Mouse (Mus musculus): ENCODE measurements around the gene Plppr2. TPM values are rescaled to one million over a fixed set of nuclear protein-coding genes. Genes with fewer than 3 reads are reported as not detected.

Plppr2 gene
- polyA plus RNA-seq, 1 experiment from 2014 or later = 10.5 TPM

DNA sequence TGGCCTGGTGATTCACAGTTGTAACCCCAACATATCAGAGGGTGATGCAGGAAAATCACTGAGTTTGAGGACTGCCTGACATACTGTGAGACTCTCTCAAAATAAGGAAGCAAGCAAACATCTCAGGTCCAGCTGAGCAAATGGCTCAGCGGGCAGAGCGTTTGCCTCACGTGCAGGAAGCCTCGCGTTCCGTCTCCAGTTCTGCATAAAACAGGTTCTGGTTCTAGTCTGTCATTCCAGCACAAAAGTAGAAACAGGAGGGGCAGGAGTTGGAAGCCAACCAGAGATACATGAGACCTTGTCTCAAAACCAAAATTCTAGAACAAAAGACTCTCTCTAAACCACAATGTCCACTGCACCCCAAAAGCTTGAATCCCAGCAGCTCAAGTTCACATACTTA is 10.0 kb upstream of the Plppr2 start:
- H3K4me3 ChIP-seq (ENCODE audit: low read depth, low read length) = peak overlapping the region; percentile 49
- peak overlapping the region; percentile 63 for H3K4me2 ChIP-seq (ENCODE audit: low read depth, low read length)
- WGBS = 3% methylated on average over 6 of the region's 6 CpGs
- H3K36me3 ChIP-seq (ENCODE audit: control insufficient read depth, insufficient read depth, low read length) = no peaks in the 10 kb centered on the region
- H3K27me3 ChIP-seq (replicated peaks; ENCODE audit: control insufficient read depth, insufficient read depth, low read length) = no peaks in the 10 kb centered on the region
- no peaks in the 10 kb centered on the region for H3K9me3 ChIP-seq (ENCODE audit: control insufficient read depth, low read length)
- DNase-seq (ENCODE audit: low spot score) (peak; percentile 12), ATAC-seq (ENCODE audit: low read depth) (no peak)
- H3K27ac ChIP-seq (replicated peaks; ENCODE audit: low read depth, low read length) = no peak overlapping the region; the same call in 1 of the 2 replicates
- H3K9ac ChIP-seq (ENCODE audit: low read depth, low read length) = peak overlapping the region; percentile 67
- H3K4me1 ChIP-seq (ENCODE audit: control insufficient read depth, insufficient read depth, low read length) = peaks cover 8% of the 10 kb centered on the region

GRCm38 (mm10) chr9:21927208-21927753 is 9.6 kb upstream of the Plppr2 start, which contains the start of the genes Ccdc159 and Tmem205:
Gene Ccdc159 (plus strand): TSS chr9:21927471.
Gene Tmem205 (minus strand): TSS chr9:21927556.
- Histone ChIP-seq H3K27me3 (replicated peaks; ENCODE audit: control insufficient read depth, insufficient read depth, low read length) (no peaks in the 10 kb centered on the region), H3K4me1 (ENCODE audit: control insufficient read depth, insufficient read depth, low read length) (peaks cover 8% of the 10 kb centered on the region), H3K4me2 (ENCODE audit: low read depth, low read length) (peak within 1 kb of the TSS; percentile 63), H3K4me3 (ENCODE audit: low read depth, low read length) (peak within 1 kb of the TSS; percentile 49), H3K9me3 (ENCODE audit: control insufficient read depth, low read length) (no peaks in the 10 kb centered on the region), H3K36me3 (ENCODE audit: control insufficient read depth, insufficient read depth, low read length) (no peaks in the 10 kb centered on the region), H3K27ac (replicated peaks; ENCODE audit: low read depth, low read length) (peak within 1 kb of the TSS; percentile 57), H3K9ac (ENCODE audit: low read depth, low read length) (peak within 1 kb of the TSS; percentile 67)
- under 1% methylated on average over 28 of the region's 28 CpGs for WGBS
- ATAC-seq (ENCODE audit: low read depth) (peak; percentile 97), DNase-seq (ENCODE audit: low spot score) (peak; percentile 99)

DNA sequence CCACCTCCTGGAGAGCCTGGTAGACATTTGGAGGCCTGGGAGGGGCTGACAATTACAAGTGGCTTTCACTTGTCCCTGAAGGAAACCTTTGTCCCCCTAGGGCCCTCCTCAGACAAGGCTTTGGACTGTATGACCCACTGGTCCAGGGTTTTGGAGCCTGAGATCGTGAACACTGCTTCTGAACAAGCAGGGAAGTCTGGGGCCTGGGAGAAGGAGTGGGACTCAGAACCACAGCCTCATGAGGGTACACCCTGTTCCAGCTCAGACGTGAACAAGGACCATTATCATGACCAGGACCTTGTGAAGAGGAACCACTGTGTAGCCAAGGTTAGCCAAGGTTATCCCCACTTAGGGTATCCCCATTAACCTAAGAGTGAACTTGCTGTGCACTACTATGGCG is 7.6 kb upstream of the Plppr2 start:
- no peak for ATAC-seq (ENCODE audit: low read depth)

GRCm38 (mm10) chr9:21932006-21932405 is 4.8 kb upstream of the Plppr2 start:
- Histone ChIP-seq H3K27me3 (replicated peaks; ENCODE audit: control insufficient read depth, insufficient read depth, low read length) (no peaks in the 10 kb centered on the region), H3K9me3 (ENCODE audit: control insufficient read depth, low read length) (no peaks in the 10 kb centered on the region), H3K4me3 (ENCODE audit: low read depth, low read length) (no peak overlapping the region), H3K36me3 (ENCODE audit: control insufficient read depth, insufficient read depth, low read length) (no peaks in the 10 kb centered on the region), H3K9ac (ENCODE audit: low read depth, low read length) (no peak overlapping the region), H3K4me2 (ENCODE audit: low read depth, low read length) (no peak overlapping the region), H3K4me1 (ENCODE audit: control insufficient read depth, insufficient read depth, low read length) (no peaks in the 10 kb centered on the region; the same call in 1 of the 2 replicates), H3K27ac (replicated peaks; ENCODE audit: low read depth, low read length) (no peak overlapping the region)
- ATAC-seq (ENCODE audit: low read depth) (no peak), DNase-seq (ENCODE audit: low spot score) (no peak)
- WGBS = 62% methylated on average over 2 of the region's 2 CpGs

More for the DNA sequence above, 7.6 kb upstream of the Plppr2 start:
- no peak overlapping the region for H3K9ac ChIP-seq (ENCODE audit: low read depth, low read length)
- peaks cover 8% of the 10 kb centered on the region for H3K4me1 ChIP-seq (ENCODE audit: control insufficient read depth, insufficient read depth, low read length)
- no peak overlapping the region for H3K4me3 ChIP-seq (ENCODE audit: low read depth, low read length)
- H3K4me2 ChIP-seq (ENCODE audit: low read depth, low read length) = no peak overlapping the region
- no peaks in the 10 kb centered on the region for H3K36me3 ChIP-seq (ENCODE audit: control insufficient read depth, insufficient read depth, low read length)
- no peak for DNase-seq (ENCODE audit: low spot score)
- H3K27ac ChIP-seq (replicated peaks; ENCODE audit: low read depth, low read length) = no peak overlapping the region
- WGBS = 85% methylated on average over 3 of the region's 3 CpGs
- no peaks in the 10 kb centered on the region for H3K9me3 ChIP-seq (ENCODE audit: control insufficient read depth, low read length)
- H3K27me3 ChIP-seq (replicated peaks; ENCODE audit: control insufficient read depth, insufficient read depth, low read length) = no peaks in the 10 kb centered on the region

DNA sequence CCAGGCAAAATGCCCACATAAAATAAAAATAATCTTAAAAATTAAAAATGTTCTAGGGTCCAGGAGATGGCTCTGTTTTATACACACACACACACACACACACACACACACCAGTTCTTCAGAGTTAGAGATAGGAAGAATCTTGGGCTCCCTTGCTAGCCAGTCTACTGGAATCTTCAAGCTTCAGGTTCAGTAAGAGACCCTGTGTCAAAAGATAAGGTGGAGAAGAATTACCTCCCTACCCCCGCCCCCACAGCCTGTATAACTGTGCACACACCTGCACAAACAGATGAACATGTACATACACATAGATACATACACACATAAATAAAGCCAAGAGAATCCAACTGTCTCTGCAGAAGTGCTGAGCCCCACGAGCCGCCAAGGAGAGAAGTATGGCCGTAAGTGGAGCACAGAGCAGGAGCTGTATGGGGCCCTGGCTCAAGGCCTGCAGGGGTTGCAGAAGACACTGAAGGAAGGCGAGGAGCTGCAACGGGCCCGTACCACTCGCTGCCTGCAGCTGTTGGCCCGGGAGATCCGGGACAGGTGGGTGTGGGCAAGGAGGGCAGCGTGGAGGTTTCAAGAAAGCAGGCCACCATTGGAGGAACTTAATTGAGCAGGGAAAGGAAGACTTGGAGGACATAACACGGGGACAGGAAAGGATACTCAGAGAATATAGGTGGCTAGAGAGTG is 4.2 kb upstream of the Plppr2 start:
- DNase-seq (ENCODE audit: low spot score) = no peak
- H3K4me1 ChIP-seq (ENCODE audit: control insufficient read depth, insufficient read depth, low read length) = no peaks in the 10 kb centered on the region; the same call in 1 of the 2 replicates
- no peaks in the 10 kb centered on the region for H3K27me3 ChIP-seq (replicated peaks; ENCODE audit: control insufficient read depth, insufficient read depth, low read length)
- H3K27ac ChIP-seq (replicated peaks; ENCODE audit: low read depth, low read length) = no peak overlapping the region
- no peak overlapping the region for H3K9ac ChIP-seq (ENCODE audit: low read depth, low read length)
- no peaks in the 10 kb centered on the region for H3K9me3 ChIP-seq (ENCODE audit: control insufficient read depth, low read length)
- no peaks in the 10 kb centered on the region for H3K36me3 ChIP-seq (ENCODE audit: control insufficient read depth, insufficient read depth, low read length)
- H3K4me3 ChIP-seq (ENCODE audit: low read depth, low read length) = no peak overlapping the region
- WGBS = 52% methylated on average over 12 of the region's 12 CpGs
- ATAC-seq (ENCODE audit: low read depth) = no peak
- H3K4me2 ChIP-seq (ENCODE audit: low read depth, low read length) = no peak overlapping the region

GRCm38 (mm10) chr9:21934021-21934420 is 2.8 kb upstream of the Plppr2 start:
- no peak for ATAC-seq (ENCODE audit: low read depth)
- no peak overlapping the region for H3K9ac ChIP-seq (ENCODE audit: low read depth, low read length)
- 93% methylated on average over 12 of the region's 12 CpGs for WGBS

GRCm38 (mm10) chr9:21935466-21936131 is 1.2 kb upstream of the Plppr2 start:
- WGBS = 80% methylated on average over 7 of the region's 7 CpGs
- Histone ChIP-seq H3K27ac (replicated peaks; ENCODE audit: low read depth, low read length) (no peak overlapping the region), H3K9me3 (ENCODE audit: control insufficient read depth, low read length) (no peaks in the 10 kb centered on the region), H3K4me2 (ENCODE audit: low read depth, low read length) (no peak overlapping the region), H3K4me3 (ENCODE audit: low read depth, low read length) (no peak overlapping the region), H3K4me1 (ENCODE audit: control insufficient read depth, insufficient read depth, low read length) (no peaks in the 10 kb centered on the region; the same call in 1 of the 2 replicates), H3K9ac (ENCODE audit: low read depth, low read length) (no peak overlapping the region), H3K36me3 (ENCODE audit: control insufficient read depth, insufficient read depth, low read length) (no peaks in the 10 kb centered on the region), H3K27me3 (replicated peaks; ENCODE audit: control insufficient read depth, insufficient read depth, low read length) (no peaks in the 10 kb centered on the region)
- DNase-seq (ENCODE audit: low spot score) = no peak
- no peak for ATAC-seq (ENCODE audit: low read depth)

More at GRCm38 (mm10) chr9:21934021-21934420, 2.8 kb upstream of the Plppr2 start:
- no peaks in the 10 kb centered on the region for H3K27me3 ChIP-seq (replicated peaks; ENCODE audit: control insufficient read depth, insufficient read depth, low read length)
- H3K36me3 ChIP-seq (ENCODE audit: control insufficient read depth, insufficient read depth, low read length) = no peaks in the 10 kb centered on the region
- no peak overlapping the region for H3K27ac ChIP-seq (replicated peaks; ENCODE audit: low read depth, low read length)
- H3K4me2 ChIP-seq (ENCODE audit: low read depth, low read length) = no peak overlapping the region
- no peak for DNase-seq (ENCODE audit: low spot score)
- no peaks in the 10 kb centered on the region; the same call in 1 of the 2 replicates for H3K4me1 ChIP-seq (ENCODE audit: control insufficient read depth, insufficient read depth, low read length)
- no peaks in the 10 kb centered on the region for H3K9me3 ChIP-seq (ENCODE audit: control insufficient read depth, low read length)
- no peak overlapping the region for H3K4me3 ChIP-seq (ENCODE audit: low read depth, low read length)

DNA sequence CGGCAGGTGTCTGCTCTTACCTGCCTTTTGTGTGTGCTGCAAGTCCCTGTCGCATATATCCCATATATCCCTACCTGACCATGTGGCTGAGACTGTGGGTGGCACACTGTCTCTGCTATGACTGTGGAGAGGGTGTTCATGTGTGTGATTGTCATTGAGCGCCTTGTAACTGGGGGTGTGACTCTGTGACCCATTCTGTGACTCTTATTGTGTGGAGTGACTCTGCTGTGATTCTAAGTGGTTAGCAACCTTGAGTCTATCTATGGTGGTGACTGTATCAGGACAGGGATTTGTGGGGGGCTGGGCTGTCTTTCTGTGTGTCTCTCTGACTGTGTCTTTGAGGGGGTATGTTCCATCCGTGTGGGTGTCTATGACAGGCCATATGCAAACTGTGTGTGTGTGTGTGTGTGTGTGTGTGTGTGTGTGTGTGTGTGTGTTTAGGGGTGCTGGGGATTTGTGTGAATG is 910 bp downstream of the Plppr2 start:
- H3K27ac ChIP-seq (replicated peaks; ENCODE audit: low read depth, low read length) = no peak overlapping the region
- peak overlapping the region; percentile 74; the same call in 1 of the 2 replicates for H3K9ac ChIP-seq (ENCODE audit: low read depth, low read length)
- peak overlapping the region; percentile 55 for H3K4me3 ChIP-seq (ENCODE audit: low read depth, low read length)
- H3K4me2 ChIP-seq (ENCODE audit: low read depth, low read length) = peak overlapping the region; percentile 59
- no peak for DNase-seq (ENCODE audit: low spot score)
- ATAC-seq (ENCODE audit: low read depth) = no peak
- H3K4me1 ChIP-seq (ENCODE audit: control insufficient read depth, insufficient read depth, low read length) = no peaks in the 10 kb centered on the region; the same call in 1 of the 2 replicates
- H3K27me3 ChIP-seq (replicated peaks; ENCODE audit: control insufficient read depth, insufficient read depth, low read length) = no peaks in the 10 kb centered on the region
- H3K9me3 ChIP-seq (ENCODE audit: control insufficient read depth, low read length) = no peaks in the 10 kb centered on the region
- WGBS = 76% methylated on average over 4 of the region's 4 CpGs
- no peaks in the 10 kb centered on the region for H3K36me3 ChIP-seq (ENCODE audit: control insufficient read depth, insufficient read depth, low read length)

Measured in embryonic facial prominence, embryonic 14.5 days (tissue).